Mouse (Mus musculus) thymus, adult 2 months (tissue): ENCODE measurements around the gene Tcfl5.

Experiments used
- CTCF ChIP-seq: fragments of 200-500 bp; IDR thresholded peaks from 2 replicates; pipeline ENCODE4 v1.5.1; 2012; ENCODE audit warnings: mild to moderate bottlenecking, control low read depth, low read length, moderate library complexity, borderline replicate concordance; ENCODE audit not compliant: control insufficient read depth, poor library complexity, insufficient read depth; ENCODE audit errors: extremely low read depth
- POLR2A ChIP-seq: fragments of 200-500 bp; IDR thresholded peaks from 2 replicates; pipeline ENCODE4 v1.6.1; 2012; ENCODE audit warnings: mild to moderate bottlenecking, low read length, control low read depth, moderate library complexity; ENCODE audit not compliant: control insufficient read depth, poor library complexity, insufficient read depth; ENCODE audit errors: extremely low read depth

- no peak for TF ChIP-seq POLR2A
- no peak for TF ChIP-seq CTCF
Measured at GRCm38 (mm10) chr2:180588736-180589122, 53.8 kb downstream of the Tcfl5 start.
